Mouse (Mus musculus) left cerebral cortex, adult 9 months (tissue): ENCODE measurements around the gene Efna2.

Experiments
- DNase-seq, 2 experiments: peaks; one replicate each; pipeline ENCODE4 v3.0.0; 2022; ENCODE audit warnings: low spot score in 2 of 2

Efna2 gene

DNA sequence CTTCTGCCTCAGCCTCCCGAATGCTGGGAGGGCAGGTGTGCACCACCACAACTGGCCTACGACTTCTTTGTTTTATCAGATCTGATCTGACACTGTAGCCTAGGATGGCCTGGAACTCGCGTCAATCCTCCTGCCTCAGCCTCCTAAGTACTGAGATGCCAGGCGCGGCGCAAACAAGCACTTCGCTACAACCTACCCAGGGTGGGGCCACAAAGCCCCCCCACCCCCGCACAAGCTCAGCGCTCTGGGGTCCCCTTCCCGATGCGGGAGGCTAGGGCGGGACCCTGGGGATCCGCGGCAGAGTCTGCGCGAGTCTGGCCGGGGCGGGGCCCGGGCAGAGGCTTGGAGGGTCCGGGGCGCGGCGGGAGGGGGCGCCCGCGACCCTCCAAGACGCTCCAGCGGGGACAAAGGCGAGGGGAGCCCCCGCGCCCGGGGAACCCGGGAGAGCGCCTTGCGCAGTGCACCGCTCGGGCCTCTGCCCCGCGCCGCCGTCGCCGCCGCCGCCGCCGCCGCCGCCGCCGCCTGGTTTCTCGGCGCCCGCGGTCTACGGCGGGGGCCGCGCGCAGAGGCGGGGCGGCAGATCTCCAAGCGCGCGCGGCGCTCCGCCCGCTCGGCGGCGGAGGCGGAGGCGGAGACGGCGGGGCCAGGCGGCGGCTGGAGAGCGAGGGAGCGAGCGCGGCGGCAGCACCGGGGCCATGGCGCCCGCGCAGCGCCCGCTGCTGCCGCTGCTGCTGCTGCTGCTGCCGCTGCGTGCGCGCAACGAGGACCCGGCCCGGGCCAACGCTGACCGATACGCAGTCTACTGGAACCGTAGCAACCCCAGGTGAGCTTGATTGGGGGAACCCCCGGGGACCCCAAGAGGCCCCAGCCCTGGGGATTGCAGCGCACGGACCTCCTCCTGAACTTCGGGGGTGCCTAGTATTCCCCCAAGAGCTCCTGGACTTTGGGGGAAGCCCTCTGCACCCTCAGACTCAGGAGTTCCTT, at the start of gene Efna2:
Gene Efna2, plus strand, starts transcription at position 415 of the 984 bp plus-strand sequence.
- DNase-seq = peak in 1 of 2 experiments; percentile 23

DNA sequence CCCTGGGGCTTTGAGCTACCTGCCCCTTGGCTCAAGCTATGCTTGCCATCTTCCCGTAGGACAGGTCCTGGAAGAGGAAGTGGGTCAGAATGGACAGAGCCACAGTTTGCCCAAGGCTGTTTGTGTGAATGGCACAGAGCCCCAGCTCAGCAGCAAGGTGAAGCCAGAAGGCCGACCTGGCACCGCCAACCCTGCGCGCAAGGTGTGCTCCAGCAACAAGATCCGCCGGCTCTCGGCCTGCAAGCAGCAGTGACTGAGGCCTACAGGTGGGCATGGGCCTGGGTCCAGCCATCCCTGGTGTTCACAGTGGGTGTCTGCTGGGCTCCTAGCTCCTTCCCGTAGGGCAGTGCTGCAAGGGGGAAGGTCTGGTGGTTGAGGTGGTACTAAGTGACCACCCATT, 49.4 kb upstream of the Efna2 start:
- DNase-seq = no peak

DNA sequence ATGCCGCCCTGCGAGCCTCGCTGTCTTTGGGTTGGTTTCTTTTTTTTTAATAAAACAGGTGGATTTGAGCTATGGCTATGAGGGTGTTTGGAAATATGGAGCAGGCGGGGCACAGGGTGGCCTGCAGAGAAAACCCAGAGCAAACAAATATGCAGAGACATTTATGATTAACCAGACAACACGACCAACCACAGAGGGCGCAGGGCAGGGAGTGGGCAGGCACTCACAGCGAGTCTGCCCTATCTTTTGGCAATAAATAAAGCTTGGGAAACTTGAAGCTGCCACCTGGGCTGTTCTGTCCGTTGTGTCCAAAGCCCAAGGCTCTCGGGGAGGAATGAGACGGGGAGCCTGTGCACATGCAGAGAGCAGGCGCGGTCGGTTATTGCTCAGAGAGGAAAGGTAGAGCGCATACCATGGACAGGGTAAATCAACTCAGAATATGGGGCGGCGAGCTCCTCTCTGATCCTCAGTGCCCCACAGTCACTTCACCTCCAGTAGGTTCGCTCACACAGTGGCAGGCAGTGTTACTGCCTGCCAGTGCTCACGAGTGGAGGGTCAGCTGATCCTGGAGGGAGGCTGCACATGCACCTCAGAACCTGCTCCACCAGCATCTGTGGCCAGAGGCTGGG, 48.8 kb upstream of the Efna2 start:
- DNase-seq = no peak

DNA sequence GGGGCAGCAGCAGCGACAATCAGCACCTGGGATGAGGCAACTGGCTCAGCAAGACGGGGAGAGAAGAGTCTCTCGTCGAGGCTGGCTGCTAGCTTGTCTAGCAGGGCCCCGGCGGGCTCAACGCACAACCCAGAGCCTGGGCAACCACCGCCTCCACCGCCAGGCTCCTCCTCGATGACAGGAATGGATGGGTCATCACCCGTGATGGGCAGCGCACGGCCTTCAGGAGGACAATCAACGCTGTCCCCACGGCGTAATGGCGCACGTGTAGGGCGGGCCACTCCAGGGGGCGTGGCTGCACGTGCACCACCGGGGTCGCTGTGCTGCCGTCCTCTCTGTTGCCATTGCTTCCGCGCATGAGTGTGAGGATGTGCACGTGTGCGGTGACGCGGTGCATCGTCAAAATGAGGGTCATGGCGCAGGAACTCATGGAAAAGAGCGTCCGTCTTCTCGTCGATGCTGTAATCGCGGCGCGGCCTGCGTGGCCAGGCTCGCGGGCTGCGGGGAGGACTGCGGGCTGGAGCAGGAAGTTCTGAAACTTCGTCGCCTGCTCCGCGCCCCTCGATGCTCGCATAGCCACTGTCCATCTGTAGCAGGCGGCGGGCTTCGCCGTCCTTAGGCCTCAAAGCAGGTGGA, 47.8 kb upstream of the Efna2 start:
- peak in 1 of 2 experiments; percentile 65 for DNase-seq

DNA sequence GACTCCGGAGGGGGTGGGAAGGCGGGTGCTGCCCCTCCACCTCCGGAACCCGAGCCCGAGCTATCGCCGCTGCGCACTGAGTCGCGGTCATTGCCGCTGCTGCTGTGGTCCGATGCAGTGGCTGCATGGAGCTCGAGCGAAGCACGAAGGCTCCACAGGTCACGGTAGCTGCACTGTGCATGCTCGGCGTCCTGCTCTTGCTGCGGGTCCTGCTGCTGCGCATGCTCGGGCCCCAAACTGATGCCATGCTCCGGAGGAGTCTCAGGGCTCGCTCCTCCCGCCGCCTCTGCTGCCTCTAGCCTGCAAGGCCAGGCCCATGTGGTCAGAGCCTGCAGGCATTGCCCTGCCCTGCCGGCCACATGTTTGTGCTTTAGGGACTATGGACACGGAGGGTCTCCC, 47.3 kb upstream of the Efna2 start:
- peak in 1 of 2 experiments; percentile 35 for DNase-seq

DNA sequence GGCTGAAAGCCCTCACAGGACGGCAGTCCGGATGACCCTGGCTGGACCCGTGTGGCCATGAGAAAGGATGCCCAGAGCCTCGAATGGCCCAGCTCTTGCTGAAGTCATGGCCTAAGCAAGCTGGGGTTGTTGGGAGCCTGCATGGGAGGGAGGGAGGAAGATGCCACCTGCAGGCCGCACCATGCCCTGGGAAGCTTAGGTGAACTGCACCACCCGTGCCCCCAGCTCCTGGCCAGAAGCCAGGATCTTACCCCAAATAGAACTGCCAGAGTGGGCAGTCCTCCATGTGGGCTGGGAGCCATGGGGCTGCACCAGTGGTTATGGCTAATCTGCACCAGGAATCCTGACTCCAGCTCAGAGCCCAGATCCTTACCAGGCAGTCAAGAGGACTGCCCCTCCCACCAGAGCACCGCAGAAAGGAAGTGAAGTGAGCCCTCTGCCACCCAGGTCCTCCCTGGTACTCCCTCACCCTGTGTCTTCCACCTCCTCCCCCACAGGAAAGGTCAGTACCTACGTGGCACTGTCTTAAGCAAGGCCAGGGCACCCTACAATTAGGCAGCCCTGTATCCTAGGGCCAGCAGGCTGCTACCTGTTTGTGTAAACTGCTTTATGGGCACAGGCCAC, 45.9 kb upstream of the Efna2 start:
- DNase-seq = peak in 1 of 2 experiments; percentile 51

DNA sequence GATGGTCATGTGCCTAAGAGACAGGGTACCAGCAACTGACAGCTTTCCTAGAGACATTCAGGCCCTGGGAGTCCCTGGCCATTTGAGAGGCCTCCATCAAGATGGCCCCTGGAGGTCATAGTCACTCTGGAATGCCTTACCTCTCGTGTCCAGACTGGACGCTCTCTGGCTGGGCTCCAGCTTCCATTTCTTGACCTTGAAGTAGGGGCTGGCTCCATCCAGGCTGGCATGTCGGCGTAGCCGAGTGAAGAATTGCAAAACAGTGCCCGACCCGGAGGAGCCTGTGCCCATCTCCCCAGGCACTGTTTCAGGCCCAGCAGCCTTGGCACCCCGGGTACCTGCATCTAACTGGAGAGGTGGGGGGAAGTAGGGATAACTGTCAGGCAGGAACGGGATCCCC, 44.9 kb upstream of the Efna2 start:
- DNase-seq = no peak

DNA sequence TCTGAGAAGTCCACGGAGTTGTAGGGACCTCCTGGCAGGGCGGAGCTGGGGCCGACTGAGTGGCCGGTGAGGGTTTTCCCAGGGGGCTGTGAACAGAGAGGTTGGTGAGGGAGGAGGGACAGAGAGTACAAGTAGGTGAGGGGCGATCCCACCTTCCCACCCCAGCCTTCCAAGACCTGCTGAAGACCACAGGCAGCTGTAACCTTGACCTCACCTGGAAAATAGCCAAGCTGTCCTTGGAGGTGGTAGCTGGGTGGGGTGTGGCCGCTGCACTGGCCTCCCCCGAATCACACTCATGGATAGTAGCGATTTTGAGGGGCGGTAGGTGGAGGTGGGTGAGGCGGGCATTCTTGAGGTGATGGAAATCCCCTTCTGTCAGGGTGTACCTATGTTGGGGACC, 44.1 kb upstream of the Efna2 start:
- no peak for DNase-seq

DNA sequence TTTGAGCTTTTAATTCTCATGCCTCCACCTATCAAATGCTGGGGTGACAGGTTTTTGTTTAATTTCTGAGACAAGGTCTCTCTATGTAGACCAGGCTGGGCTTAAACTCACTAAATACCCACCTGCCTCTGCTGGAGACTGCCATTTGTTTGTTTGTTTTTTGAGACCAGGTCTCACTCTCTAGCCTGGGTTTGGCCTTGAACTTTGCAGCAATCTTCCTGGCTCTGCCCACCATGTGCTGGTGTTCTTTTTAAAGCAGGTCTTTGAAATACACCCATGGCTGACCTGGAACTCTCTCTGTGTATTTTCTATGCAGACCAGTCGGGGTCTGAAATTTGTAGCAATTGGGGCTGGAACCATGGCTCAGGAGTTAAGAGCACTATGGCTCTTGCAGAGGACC, 43.6 kb upstream of the Efna2 start:
- no peak for DNase-seq

DNA sequence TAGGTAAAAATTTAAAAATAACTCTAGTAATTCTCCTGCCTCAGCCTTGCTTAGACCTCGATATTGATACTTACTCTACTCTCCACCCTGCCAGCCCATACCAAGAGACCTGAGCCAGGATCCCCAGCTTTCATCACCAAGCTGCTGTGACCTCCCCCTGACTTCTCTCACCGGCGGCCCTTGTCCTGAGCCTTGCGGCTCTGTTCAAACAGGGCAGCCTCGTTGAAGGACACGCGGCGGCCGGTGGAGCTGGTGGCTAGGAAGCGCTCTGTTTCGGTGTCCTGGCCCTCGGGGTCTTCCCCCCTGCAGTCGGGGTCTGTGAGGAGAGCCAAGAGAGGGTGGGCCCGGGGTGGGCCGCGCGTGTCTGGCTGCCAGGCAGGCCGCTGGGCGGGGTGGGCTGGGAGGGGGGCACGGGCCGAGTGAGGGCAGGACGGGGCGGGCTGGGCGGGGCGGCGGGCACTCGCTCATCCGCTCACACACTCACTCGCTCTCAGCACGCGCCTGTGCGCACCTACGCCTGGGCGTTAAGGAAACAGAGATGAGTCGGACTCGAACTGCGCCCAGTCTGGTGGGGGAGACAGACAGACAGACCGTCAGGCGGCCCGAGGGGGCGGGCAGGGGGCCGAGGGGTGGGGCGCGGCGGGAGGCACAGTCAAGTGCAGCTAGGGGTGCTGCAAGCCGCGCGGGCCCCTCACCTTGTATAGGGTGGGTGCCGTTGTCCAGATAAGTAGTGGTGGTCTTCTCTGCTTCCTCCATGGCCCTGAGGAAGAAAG, 42.9 kb upstream of the Efna2 start:
- no peak for DNase-seq

DNA sequence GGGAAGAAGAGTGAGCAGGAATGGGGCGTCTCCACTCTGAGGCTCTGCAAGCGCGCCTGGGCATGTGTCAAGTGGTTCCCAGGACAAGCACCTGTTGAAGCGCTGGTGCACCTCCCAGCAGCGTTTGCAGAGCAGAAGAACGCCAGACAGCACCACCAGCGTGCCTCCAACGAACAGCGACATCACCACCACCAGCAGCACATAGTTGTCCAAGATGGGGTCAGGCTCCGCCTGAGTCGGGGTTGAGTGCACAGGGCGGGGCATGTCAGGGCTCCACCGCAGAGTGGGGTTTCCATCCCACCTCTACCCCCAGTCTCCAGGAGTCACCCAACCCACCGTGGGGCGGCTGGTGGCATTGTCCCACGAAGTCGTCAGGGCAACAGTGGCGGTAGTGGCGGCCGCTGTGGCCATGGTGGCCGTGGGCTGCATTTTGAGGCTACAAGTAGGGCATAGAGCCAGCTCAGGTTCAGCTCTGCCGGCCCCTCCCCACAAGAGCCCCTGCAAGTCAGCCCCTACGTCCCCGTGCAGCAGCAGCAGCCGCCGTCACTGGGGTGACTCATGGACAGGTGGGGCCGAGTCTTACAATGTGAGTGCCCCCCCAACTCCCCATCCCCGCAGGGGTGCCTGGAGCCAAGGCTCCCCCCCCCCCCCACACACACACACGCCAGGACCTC, 42.2 kb upstream of the Efna2 start:
- DNase-seq = no peak

DNA sequence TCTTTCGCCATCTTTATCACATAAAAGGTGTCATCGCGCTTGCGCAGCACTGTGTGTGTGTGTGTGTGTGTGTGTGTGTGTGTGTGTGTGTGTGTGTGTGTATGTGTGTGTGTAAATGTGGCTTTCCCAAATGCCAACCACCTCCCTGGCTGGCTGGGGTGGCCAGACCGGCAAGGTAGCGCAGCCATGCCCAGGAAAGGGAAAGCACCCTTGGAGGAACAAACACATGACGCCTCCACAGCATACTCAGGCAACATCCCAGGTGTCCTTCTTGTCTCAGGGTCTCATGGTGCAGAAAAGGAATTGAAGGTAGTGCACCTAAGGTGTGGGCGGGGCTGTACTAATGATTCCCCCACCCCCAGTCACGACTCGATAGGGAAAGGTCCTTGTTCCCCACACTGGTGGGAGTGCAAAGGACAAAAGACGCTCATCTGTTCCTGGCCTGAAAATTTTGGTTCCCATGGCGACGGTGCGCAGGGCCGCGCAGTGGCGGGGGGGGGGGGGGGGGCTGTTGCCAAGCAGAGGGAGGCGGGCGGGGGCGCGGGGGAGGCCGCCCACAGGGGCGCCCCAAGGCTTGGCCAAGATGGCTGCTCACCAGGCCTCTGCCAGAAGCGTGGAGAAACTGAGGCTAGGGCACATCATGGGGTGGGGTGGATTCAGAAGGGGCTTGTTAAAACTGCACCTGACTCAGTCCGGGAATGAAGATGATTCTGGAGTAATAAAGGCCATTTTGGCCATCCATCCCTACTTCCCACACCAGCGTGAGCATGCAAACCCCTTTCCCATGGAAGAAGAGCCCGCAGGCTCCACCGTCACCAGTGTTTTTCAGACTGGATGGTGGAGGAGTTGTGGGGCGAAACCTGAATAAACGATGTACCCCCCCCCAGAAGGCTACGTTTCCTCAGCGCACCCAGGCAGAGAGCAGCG, 41.4 kb upstream of the Efna2 start:
- DNase-seq = no peak

DNA sequence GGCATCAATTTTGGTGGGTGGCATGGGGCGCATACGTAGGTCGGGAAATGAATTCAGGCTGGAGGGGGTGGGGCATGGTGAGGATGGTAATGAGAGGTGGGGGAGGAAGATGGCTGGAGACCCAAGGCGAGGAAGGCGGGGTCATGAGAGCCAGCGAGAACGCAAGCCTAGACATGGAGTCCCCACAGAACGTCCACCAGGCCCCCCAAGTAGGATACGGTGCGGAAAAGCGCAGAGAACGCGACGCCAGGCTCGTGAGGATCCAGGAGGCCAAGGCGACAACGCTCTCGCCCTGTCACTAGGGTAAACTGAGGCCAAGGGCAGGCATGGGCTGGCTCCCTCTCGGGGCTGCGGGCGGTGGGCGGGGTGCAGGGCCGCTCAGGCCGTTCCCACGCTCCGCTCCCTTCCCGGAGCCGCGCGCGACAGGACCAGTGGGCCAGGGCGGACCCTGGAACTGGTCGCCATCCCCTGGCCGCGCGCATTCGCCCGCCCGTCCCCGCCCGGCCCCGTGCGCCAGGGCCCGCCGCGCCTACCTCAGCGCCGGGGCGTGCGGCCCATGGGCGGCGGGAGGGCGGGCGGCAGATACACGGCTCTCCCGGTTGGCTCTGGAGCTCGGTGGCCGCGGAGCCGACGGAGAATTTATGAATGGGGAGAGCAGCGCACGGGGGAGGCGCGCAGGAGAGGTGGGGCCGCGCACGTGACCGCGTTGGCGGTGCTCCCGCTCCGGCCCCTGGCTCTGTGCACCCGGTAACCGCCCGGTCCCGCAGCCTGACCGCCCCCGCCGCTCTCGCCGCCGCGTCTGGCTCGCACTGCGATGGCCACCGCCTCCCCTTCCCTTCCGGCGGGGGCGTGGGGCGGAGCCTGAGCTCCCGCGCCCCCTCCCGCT, 40.5 kb upstream of the Efna2 start, which contains the start of gene Atp5d:
Gene Atp5d, plus strand, starts transcription at position 80 of the 886 bp plus-strand sequence.
- DNase-seq = peak in 1 of 2 experiments; percentile 73

DNA sequence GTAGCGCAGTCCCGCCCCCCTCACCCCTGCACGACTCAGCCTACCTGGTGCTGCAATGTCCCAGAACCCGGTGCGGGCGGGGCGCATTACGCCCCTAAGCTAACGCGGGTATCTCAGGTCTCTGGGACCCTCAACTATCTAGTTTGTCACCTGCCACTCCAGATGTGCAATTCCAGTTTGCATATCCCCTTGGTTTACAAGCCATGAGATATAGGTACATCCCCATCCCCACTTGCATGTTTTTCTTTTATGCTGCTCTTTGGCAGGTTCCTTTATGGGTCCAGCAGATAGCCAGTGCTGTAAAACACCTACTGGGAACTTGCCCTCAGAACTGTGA, 39.9 kb upstream of the Efna2 start:
- no peak for DNase-seq

DNA sequence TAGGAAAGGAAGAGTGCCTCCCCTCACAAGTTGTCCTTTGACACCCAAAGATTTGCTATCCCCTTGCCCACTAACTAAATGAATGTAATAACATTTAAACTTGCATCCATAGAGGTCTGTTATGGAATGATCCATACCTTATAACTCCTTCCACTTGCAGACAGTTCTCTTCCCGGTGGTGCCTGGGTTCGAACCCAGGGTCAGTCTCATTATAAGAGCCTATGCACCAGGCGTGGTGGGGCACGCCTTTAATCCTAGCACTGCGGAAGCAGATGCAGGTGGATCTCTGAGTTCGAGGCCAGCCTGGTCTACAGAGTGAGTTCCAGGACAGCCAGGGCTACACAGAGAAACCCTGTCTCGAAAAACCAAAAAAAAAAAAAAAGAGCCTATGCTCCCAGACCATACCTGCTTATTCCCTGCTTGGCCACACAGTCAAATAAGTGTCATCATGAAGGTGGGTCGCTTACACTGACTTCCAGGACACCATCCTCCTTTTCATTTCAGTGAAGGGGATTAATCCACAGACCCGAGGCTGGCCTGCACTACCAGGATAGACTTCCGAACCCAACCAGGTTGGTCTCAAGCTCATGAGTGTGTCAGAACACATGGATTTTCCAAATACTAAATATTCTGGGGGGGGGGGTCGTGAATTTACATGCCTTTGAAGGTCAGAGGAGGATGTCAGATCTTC, 39.2 kb upstream of the Efna2 start:
- no peak for DNase-seq

DNA sequence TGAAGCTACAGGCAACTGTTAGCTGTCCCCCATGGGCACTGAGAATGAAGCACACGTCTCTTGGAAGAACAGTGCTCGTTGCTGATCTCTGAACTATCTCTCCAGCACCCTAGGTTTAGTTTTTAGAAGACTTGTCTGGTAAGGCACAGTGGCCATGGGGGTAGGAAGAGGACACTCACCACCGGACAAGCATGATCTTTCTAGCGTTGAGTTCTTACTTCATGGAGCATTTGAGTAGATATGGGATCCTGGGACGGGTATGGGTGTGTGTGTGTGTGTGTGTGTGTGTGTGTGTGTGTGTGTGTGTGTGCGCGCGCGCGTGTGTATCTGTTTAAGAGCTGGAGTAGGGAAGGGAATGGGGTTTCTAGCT, 38.6 kb upstream of the Efna2 start, which contains the start of gene Cbarp:
Gene Cbarp, minus strand, starts transcription at position 170 of the 370 bp plus-strand sequence.
- DNase-seq = no peak

DNA sequence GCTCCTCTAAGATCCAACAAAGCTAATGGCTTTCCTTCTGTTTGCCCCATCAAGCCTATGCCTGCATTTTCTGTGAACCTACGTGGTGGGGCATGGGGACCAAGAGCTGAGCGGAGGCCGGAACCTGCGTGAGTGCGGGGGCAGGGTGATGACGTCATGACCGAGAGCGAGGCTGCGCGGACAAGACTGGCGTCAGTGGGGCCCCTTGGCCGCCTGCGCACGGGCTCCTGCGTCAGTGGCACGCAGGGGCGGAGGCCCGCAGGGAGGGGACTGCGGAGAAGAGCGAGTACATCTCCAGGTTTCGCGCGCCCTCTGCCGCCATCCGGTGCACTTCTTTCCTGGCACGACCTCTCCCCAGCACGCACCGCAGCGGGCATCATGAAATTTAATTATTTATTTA, 38.0 kb upstream of the Efna2 start:
- DNase-seq = peak; percentile 96 to 97
